Mouse (Mus musculus): ENCODE measurements around the gene Arf1. TPM values are rescaled to one million over a fixed set of nuclear protein-coding genes. Genes with fewer than 3 reads are reported as not detected.

The Arf1 gene
- total and polyA plus RNA-seq, 3 experiments, result 498 to 733 (median 509) TPM

DNA sequence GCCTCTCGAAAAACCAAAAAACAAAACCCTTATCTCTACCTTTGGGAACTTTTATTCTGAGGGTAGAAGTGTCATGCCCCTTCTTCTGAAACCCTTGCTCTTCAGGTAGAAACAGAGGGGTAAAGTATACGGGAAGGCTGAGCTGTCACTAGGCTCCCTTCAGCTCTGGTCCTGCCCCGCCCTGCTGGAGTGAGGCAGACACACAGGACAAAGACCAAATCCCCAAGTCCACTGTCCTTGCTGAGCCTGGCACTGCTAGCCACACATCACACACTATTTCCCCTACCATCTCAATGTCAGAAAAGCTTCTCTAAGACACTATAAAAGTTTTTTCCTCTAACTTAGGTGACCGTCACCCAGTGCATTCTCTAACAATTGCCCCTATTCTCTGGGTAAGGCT lies 5.8 kb downstream of the Arf1 start:
- dilution Hi-C loops (cut with MboI; ENCODE audit: extremely low pct_ligation_motif_present, extremely low pct_unique_long_range_greater_than_20kb, low sequenced_read_pairs) (no loop called here), in situ Hi-C loops (cut with MboI; ENCODE audit: low pct_ligation_motif_present, low pct_unique_long_range_greater_than_20kb, low sequenced_read_pairs) (no loop called here)
- Histone ChIP-seq H3K36me3 (replicated peaks in 1 of 2; ENCODE audit: control insufficient read depth in 1 of 2, insufficient read depth in 1 of 2, low read length in 1 of 2) (peaks cover 34 to 78% of the 10 kb centered on the region in 2 experiments), H3K4me3 (replicated peaks in 1 of 3; ENCODE audit: low read depth in 2 of 3, low read length in 2 of 3, poor library complexity in 1 of 3) (no peak overlapping the region), H3K27me3 (replicated peaks) (no peaks in the 10 kb centered on the region), H3K79me2 (replicated peaks; ENCODE audit: control insufficient read depth, extremely low read depth, insufficient read depth, poor library complexity, severe bottlenecking) (peaks cover 98% of the 10 kb centered on the region), H3K4me2 (ENCODE audit: insufficient read depth, low read depth, poor library complexity, severe bottlenecking) (no peak overlapping the region), H3K9ac (ENCODE audit: insufficient read depth, low read depth) (no peak overlapping the region), H3K9me3 (replicated peaks; ENCODE audit: low read length) (no peaks in the 10 kb centered on the region), H3K4me1 (ENCODE audit: control insufficient read depth in 1 of 2, insufficient read depth in 2 of 2) (peaks cover 25 to 87% of the 10 kb centered on the region in 2 experiments), H3K27ac (ENCODE audit: insufficient read depth, low read depth) (no peak overlapping the region)
- DNase-seq (ENCODE audit: extremely low read depth), result no peak
- no peak for TF ChIP-seq MAX (IDR thresholded peaks at IDR 0.05; ENCODE audit: low read length)
- no peak for TF ChIP-seq EP300 (IDR thresholded peaks at IDR 0.05; ENCODE audit: low read length)
- TF ChIP-seq SMC3 (IDR thresholded peaks at IDR 0.05; ENCODE audit: low read depth, low read length), result no peak
- TF ChIP-seq RAD21 (IDR thresholded peaks at IDR 0.05; ENCODE audit: low read depth, low read length), result no peak
- no peak for TF ChIP-seq MXI1 (IDR thresholded peaks at IDR 0.05; ENCODE audit: low read depth, low read length)
- no peak for TF ChIP-seq CTCF (conservative IDR thresholded peaks at IDR 0.05 in 1 of 2, IDR thresholded peaks at IDR 0.05 in 1 of 2; ENCODE audit: low read depth in 2 of 2, low read length in 2 of 2)
- TF ChIP-seq GABPA (IDR thresholded peaks at IDR 0.05; ENCODE audit: insufficient replicate concordance, low read depth, low read length), result no peak

DNA sequence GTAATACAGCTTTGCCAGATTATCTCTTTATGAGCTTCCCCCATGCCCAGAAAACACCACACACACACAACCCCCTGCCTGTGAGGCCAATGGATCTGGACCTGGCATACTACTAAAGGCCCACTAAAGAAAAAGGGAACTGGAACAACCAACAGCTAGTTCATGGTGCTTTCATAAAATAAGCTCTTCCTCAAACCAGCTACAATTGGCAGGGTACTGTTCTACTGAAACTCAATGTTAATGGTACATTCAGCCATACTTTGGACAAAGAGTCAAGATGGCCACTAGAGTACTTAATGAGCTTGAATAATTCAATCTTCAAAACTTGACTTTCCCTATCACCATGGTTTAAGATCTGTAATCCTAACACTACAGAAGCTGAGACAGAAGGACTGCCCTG lies 6.5 kb downstream of the Arf1 start:
- Histone ChIP-seq H3K9ac (ENCODE audit: insufficient read depth, low read depth) (no peak overlapping the region), H3K79me2 (replicated peaks; ENCODE audit: control insufficient read depth, extremely low read depth, insufficient read depth, poor library complexity, severe bottlenecking) (peaks cover 98% of the 10 kb centered on the region), H3K27ac (ENCODE audit: insufficient read depth, low read depth) (0 out of 2 replicates have a peak overlapping the region, but pooled peaks have one; percentile 18), H3K4me2 (ENCODE audit: insufficient read depth, low read depth, poor library complexity, severe bottlenecking) (no peak overlapping the region), H3K27me3 (replicated peaks) (no peaks in the 10 kb centered on the region), H3K36me3 (replicated peaks in 1 of 2; ENCODE audit: control insufficient read depth in 1 of 2, insufficient read depth in 1 of 2, low read length in 1 of 2) (peaks cover 34 to 85% of the 10 kb centered on the region in 2 experiments), H3K4me3 (replicated peaks in 1 of 3; ENCODE audit: low read depth in 2 of 3, low read length in 2 of 3, poor library complexity in 1 of 3) (no peak overlapping the region), H3K9me3 (replicated peaks; ENCODE audit: low read length) (no peaks in the 10 kb centered on the region), H3K4me1 (ENCODE audit: control insufficient read depth in 1 of 2, insufficient read depth in 2 of 2) (peaks cover 25 to 92% of the 10 kb centered on the region in 2 experiments)
- dilution Hi-C loops (cut with MboI; ENCODE audit: extremely low pct_ligation_motif_present, extremely low pct_unique_long_range_greater_than_20kb, low sequenced_read_pairs), result no loop called here
- peak; percentile 38 for DNase-seq (ENCODE audit: extremely low read depth)
- in situ Hi-C loops (cut with MboI; ENCODE audit: low pct_ligation_motif_present, low pct_unique_long_range_greater_than_20kb, low sequenced_read_pairs), result no loop called here
- TF ChIP-seq IRF4 (IDR thresholded peaks at IDR 0.05; ENCODE audit: low read depth, low read length) (0 out of 2 replicates have a peak, but pooled peaks have one; percentile 31), RAD21 (IDR thresholded peaks at IDR 0.05; ENCODE audit: low read depth, low read length) (no peak)

GRCm38 (mm10) chr11:59219064-59219463 lies 9.0 kb downstream of the Arf1 start:
- peak; percentile 69 for DNase-seq (ENCODE audit: extremely low read depth)
- H3K9ac ChIP-seq (ENCODE audit: insufficient read depth, low read depth), result no peak overlapping the region
- peaks cover 18 to 79% of the 10 kb centered on the region in 2 experiments for H3K4me1 ChIP-seq (ENCODE audit: control insufficient read depth in 1 of 2, insufficient read depth in 2 of 2)
- no peak overlapping the region for H3K4me2 ChIP-seq (ENCODE audit: insufficient read depth, low read depth, poor library complexity, severe bottlenecking)
- dilution Hi-C loops (cut with MboI; ENCODE audit: extremely low pct_ligation_motif_present, extremely low pct_unique_long_range_greater_than_20kb, low sequenced_read_pairs) (no loop called here), in situ Hi-C loops (cut with MboI; ENCODE audit: low pct_ligation_motif_present, low pct_unique_long_range_greater_than_20kb, low sequenced_read_pairs) (no loop called here)
- no peak overlapping the region for H3K27ac ChIP-seq (ENCODE audit: insufficient read depth, low read depth)
- no peaks in the 10 kb centered on the region for H3K27me3 ChIP-seq (replicated peaks)
- H3K4me3 ChIP-seq (replicated peaks in 1 of 3; ENCODE audit: low read depth in 2 of 3, low read length in 2 of 3, poor library complexity in 1 of 3), result no peak overlapping the region
- TF ChIP-seq BHLHE40 (IDR thresholded peaks at IDR 0.05; ENCODE audit: low read depth, low read length) (no peak), CTCF (conservative IDR thresholded peaks at IDR 0.05 in 1 of 2, IDR thresholded peaks at IDR 0.05 in 1 of 2; ENCODE audit: low read depth in 2 of 2, low read length in 2 of 2) (peak; percentile 55 to 91), SMC3 (IDR thresholded peaks at IDR 0.05; ENCODE audit: low read depth, low read length) (0 out of 2 replicates have a peak, but pooled peaks have one; percentile 13)
- H3K79me2 ChIP-seq (replicated peaks; ENCODE audit: control insufficient read depth, extremely low read depth, insufficient read depth, poor library complexity, severe bottlenecking), result peaks cover 98% of the 10 kb centered on the region
- H3K36me3 ChIP-seq (replicated peaks in 1 of 2; ENCODE audit: control insufficient read depth in 1 of 2, insufficient read depth in 1 of 2, low read length in 1 of 2), result peaks cover 42 to 97% of the 10 kb centered on the region in 2 experiments
- H3K9me3 ChIP-seq (replicated peaks; ENCODE audit: low read length), result no peaks in the 10 kb centered on the region
